Mouse (Mus musculus) kidney, embryonic 15.5 days (tissue): ENCODE results near the gene Flnb. TPM values are rescaled to one million over a fixed set of nuclear protein-coding genes. Genes with fewer than 3 reads are reported as not detected.
A peak's percentile ranks its signal among the peaks of the same experiment; 100 is the strongest.

ENCODE experiments used
- ATAC-seq: fragments of 200-750 bp; cut with Nextera tagmentation; replicated peaks from 2 replicates; pipeline ENCODE4 v1.8.0; 2017; ENCODE audit warnings: moderate TSS enrichment; ENCODE audit not compliant: low FRiP score
- H3K27ac ChIP-seq: fragments of 300-500 bp; sonication (generic); 2 replicates; pipeline ENCODE4 v1.5.1; 2015; ENCODE audit warnings: mild to moderate bottlenecking, inconsistent platforms
- H3K27me3 ChIP-seq: fragments of 300-500 bp; sonication (generic); 2 replicates; pipeline ENCODE4 v1.6.1; 2015; ENCODE audit warnings: inconsistent platforms
- H3K36me3 ChIP-seq: fragments of 300-500 bp; sonication (generic); 2 replicates; pipeline ENCODE4 v1.6.1; 2015; ENCODE audit warnings: inconsistent platforms
- H3K4me1 ChIP-seq: fragments of 300-500 bp; sonication (generic); 2 replicates; pipeline ENCODE4 v1.6.1; 2015; ENCODE audit warnings: inconsistent platforms
- H3K4me2 ChIP-seq: fragments of 300-500 bp; sonication (generic); 2 replicates; pipeline ENCODE4 v1.6.1; 2015; ENCODE audit warnings: moderate library complexity, mild to moderate bottlenecking, inconsistent platforms
- H3K4me3 ChIP-seq: fragments of 300-500 bp; sonication (generic); replicated peaks from 2 replicates; pipeline ENCODE4 v1.5.1; 2015; ENCODE audit warnings: mild to moderate bottlenecking, inconsistent platforms
- H3K9ac ChIP-seq: fragments of 300-500 bp; sonication (generic); 2 replicates; pipeline ENCODE4 v1.6.1; 2015; ENCODE audit warnings: mild to moderate bottlenecking, inconsistent platforms
- H3K9me3 ChIP-seq: fragments of 300-500 bp; sonication (generic); replicated peaks from 2 replicates; pipeline ENCODE4 v1.6.1; 2016; ENCODE audit warnings: inconsistent platforms
- WGBS: fragments of 180-500 bp; shearing (Covaris S2); methylation state at CpG from one replicate; pipeline ENCODE4 v1.1.7; 2015; ENCODE audit warnings: mixed read lengths; 5-methylcytosine and 5-hydroxymethylcytosine counted together
- polyA plus RNA-seq: library from polyadenylated mRNA; unstranded; fragments of >200 nt; fragmentation: Nextera tagmentation; extraction: Ambion mirVana; gene quantifications from 2 replicates; pipeline ENCODE4 v1.2.1, GENCODE M21; 2015

The Flnb gene
- polyA plus RNA-seq, 1 experiment from 2014 or later = 20.6 TPM

DNA sequence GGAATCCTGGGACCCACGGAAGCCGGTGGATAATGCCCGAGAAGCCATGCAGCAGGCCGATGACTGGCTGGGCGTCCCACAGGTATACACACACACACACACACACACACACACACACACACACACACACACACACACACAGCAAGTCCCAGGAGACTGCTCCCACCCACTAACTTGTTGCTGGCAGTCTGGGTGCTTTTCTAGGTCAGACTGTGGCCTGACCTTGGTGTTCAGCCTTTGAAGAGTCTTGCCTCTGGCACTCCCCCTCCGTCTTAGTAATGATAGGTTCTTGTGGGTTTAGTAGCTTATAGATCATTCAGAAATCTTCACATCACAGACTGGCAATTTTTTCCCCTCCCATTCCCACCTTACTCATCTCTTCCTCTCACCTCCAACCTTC is 52.0 kb downstream of the Flnb start:
- H3K27ac ChIP-seq = no peak overlapping the region
- peaks cover 43% of the 10 kb centered on the region for H3K36me3 ChIP-seq
- H3K4me1 ChIP-seq = peaks cover 8% of the 10 kb centered on the region; the same call in 1 of the 2 replicates
- ATAC-seq = no peak
- no peak overlapping the region for H3K4me2 ChIP-seq
- H3K9me3 ChIP-seq = no peaks in the 10 kb centered on the region
- no peak overlapping the region for H3K9ac ChIP-seq
- H3K4me3 ChIP-seq = no peak overlapping the region
- WGBS = 91% methylated on average over 6 of the region's 6 CpGs
- H3K27me3 ChIP-seq = no peaks in the 10 kb centered on the region

DNA sequence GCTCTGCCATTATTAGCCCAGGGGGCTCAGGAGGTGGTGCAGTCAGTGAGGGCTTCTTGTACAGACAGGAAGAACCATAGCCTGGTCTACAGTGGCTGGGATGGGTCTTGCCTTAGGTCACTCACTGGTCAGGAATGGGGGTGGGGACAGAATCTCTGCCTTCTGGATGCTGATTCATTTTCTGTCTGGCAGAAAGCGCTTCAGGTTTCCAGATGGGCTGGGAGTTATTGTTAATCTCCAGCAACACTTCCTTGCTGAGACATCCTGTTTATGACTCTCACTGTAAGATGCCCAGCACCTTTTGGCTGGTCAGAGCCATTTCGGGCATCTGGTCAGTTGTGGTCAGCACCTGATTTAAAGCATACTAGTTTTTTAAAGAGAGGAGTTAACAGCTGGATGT is 55.8 kb downstream of the Flnb start:
- 69% methylated on average over 2 of the region's 2 CpGs for WGBS
- H3K4me1 ChIP-seq = no peaks in the 10 kb centered on the region
- no peak overlapping the region for H3K4me3 ChIP-seq
- H3K36me3 ChIP-seq = peaks cover 52% of the 10 kb centered on the region
- no peak overlapping the region for H3K4me2 ChIP-seq
- no peak overlapping the region for H3K27ac ChIP-seq
- no peak; the same call in 1 of the 2 replicates for ATAC-seq
- no peaks in the 10 kb centered on the region for H3K9me3 ChIP-seq
- no peak overlapping the region for H3K9ac ChIP-seq
- H3K27me3 ChIP-seq = no peaks in the 10 kb centered on the region

DNA sequence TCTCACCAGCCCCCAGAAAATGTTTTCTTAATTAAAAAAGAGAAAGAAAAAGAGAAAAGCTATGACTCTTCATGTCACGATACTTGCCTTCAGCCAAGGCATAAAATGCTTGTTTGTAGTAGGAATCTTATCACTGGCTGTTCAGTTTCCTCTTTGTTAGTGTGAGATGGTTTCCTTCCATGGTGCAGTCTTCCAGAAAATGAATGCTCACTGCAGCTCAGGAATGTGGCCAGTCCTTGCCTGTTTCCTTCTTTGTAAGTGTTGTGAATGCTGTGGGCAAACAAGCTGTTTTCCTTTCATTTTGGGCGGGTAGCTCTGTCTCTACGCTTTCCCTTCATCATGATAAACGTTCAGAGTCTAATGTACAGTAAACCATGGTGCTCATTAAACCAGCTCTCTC is 56.7 kb downstream of the Flnb start:
- H3K27me3 ChIP-seq = no peaks in the 10 kb centered on the region
- no peak overlapping the region for H3K4me2 ChIP-seq
- H3K9me3 ChIP-seq = no peaks in the 10 kb centered on the region
- 53% methylated on average over 4 of the region's 4 CpGs for WGBS
- no peaks in the 10 kb centered on the region for H3K4me1 ChIP-seq
- ATAC-seq = no peak; the same call in 1 of the 2 replicates
- no peak overlapping the region for H3K4me3 ChIP-seq
- H3K9ac ChIP-seq = no peak overlapping the region
- peaks cover 45% of the 10 kb centered on the region for H3K36me3 ChIP-seq
- H3K27ac ChIP-seq = 0 out of 2 replicates have a peak overlapping the region, but pooled peaks have one; percentile 3

DNA sequence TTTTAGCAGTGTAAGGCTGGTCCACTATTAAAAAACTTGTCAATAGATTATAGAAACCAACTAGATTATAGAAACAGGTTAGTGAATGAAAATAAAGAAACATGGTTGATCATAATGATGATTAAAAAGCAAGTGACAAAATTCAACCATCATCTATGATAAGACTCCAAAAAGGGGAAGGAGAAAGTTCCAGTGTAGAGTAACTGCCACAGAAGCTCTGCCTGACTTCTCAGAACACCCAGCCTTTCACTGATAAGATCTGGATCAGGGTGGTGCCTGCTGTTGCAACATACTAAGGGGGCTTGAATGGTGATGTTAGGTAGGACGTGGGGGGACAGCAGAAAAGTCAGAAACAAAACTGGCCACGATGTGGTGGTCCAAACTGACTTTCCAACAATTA is 60.2 kb downstream of the Flnb start:
- no peak overlapping the region for H3K27ac ChIP-seq
- no peak overlapping the region for H3K4me3 ChIP-seq
- no peak overlapping the region for H3K9ac ChIP-seq
- H3K4me1 ChIP-seq = no peaks in the 10 kb centered on the region
- 81% methylated on average over 2 of the region's 2 CpGs for WGBS
- H3K9me3 ChIP-seq = no peaks in the 10 kb centered on the region
- H3K36me3 ChIP-seq = peaks cover 55% of the 10 kb centered on the region
- H3K4me2 ChIP-seq = no peak overlapping the region
- no peak for ATAC-seq
- H3K27me3 ChIP-seq = no peaks in the 10 kb centered on the region

DNA sequence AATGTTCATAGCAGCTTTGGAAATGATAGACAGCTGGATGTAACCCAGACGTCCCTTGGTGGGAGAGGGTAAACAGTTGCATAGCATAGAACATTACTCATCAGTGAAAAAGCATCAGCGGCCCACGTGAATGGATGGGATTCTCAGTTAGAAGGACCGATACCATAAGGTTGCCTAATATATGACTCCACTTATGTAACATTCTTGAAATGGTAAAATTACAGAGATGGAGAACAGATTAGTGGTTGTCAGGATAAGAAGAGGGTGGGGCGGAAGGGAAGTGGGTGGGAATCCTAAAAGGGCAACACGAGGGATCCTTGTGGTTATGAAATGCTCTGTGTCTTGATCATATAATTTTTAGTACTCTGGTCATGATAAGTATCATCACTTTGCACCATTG is 62.6 kb downstream of the Flnb start:
- Histone ChIP-seq H3K36me3 (peaks cover 59% of the 10 kb centered on the region), H3K4me3 (no peak overlapping the region), H3K27ac (no peak overlapping the region), H3K4me1 (no peaks in the 10 kb centered on the region), H3K9ac (no peak overlapping the region), H3K27me3 (no peaks in the 10 kb centered on the region), H3K9me3 (no peaks in the 10 kb centered on the region), H3K4me2 (no peak overlapping the region)
- 93% methylated on average over 6 of the region's 6 CpGs for WGBS
- ATAC-seq = no peak

DNA sequence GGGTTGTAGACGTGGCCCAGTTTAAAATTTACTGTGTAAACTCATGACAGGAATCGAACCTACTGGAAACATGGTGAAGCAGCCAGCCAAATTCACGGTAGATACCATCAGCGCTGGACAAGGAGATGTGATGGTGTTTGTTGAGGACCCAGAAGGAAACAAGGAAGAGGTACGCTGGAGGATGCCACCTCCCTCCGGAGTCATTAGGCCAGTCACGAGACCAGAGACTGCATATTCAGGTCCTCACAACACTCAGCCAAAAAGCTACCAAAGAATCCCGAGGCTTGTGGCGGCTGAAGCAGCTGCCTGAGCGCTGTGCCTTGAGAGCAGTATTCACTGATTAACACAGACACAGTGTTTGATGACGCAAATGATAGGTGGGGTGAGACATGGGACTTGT is 63.8 kb downstream of the Flnb start:
- H3K27me3 ChIP-seq = no peaks in the 10 kb centered on the region
- H3K9ac ChIP-seq = no peak overlapping the region
- peaks cover 61% of the 10 kb centered on the region for H3K36me3 ChIP-seq
- H3K4me1 ChIP-seq = no peaks in the 10 kb centered on the region
- no peak for ATAC-seq
- no peaks in the 10 kb centered on the region for H3K9me3 ChIP-seq
- no peak overlapping the region for H3K4me2 ChIP-seq
- 89% methylated on average over 11 of the region's 11 CpGs for WGBS
- no peak overlapping the region for H3K4me3 ChIP-seq
- H3K27ac ChIP-seq = no peak overlapping the region

DNA sequence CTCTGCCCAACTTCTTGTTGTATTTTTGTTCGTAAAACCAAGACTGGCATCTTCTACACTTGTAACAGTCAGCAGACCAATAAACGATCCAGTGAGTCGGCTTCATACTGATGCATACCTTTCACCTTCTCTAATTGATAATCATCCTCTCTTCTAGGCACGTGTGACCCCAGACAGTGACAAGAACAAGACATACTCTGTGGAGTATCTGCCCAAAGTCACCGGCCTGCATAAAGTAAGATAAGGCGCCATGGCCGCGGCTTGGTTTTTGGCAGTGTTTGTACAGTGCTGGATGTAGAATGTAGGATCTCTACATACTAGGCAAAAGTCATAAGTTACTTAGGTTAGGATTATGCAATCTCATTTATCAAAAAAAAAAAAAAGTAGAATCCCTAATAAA is 64.3 kb downstream of the Flnb start:
- no peak for ATAC-seq
- peaks cover 66% of the 10 kb centered on the region for H3K36me3 ChIP-seq
- H3K27ac ChIP-seq = no peak overlapping the region
- no peak overlapping the region for H3K4me3 ChIP-seq
- H3K9ac ChIP-seq = no peak overlapping the region
- no peaks in the 10 kb centered on the region for H3K9me3 ChIP-seq
- 92% methylated on average over 8 of the region's 8 CpGs for WGBS
- no peak overlapping the region for H3K4me2 ChIP-seq
- no peaks in the 10 kb centered on the region for H3K27me3 ChIP-seq
- no peaks in the 10 kb centered on the region for H3K4me1 ChIP-seq

DNA sequence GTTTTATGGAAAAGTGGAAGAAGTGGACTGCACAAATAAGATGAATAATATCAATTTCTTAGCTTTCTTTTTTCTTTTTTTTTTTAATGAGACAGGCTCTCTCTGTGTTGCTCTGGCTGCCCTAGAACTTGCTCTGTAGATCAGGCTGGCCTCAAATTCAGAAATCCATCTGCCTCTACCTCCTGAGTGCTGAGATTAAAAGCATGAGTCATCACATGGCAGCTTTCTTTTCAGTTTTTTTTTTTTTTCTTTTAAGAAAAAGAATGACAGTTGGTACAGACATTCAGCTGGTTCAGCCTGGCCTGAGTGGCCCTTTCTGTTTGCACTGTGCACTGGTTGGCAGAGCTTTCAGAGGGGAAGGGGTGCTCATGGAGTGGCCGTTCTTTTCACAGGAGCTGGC is 66.4 kb downstream of the Flnb start:
- Histone ChIP-seq H3K4me3 (no peak overlapping the region), H3K4me2 (no peak overlapping the region), H3K27ac (no peak overlapping the region), H3K9ac (no peak overlapping the region), H3K9me3 (no peaks in the 10 kb centered on the region), H3K36me3 (peaks cover 80% of the 10 kb centered on the region), H3K4me1 (peaks cover 11% of the 10 kb centered on the region), H3K27me3 (no peaks in the 10 kb centered on the region)
- WGBS = 76% methylated on average over 1 of the region's 1 CpGs
- no peak for ATAC-seq

DNA sequence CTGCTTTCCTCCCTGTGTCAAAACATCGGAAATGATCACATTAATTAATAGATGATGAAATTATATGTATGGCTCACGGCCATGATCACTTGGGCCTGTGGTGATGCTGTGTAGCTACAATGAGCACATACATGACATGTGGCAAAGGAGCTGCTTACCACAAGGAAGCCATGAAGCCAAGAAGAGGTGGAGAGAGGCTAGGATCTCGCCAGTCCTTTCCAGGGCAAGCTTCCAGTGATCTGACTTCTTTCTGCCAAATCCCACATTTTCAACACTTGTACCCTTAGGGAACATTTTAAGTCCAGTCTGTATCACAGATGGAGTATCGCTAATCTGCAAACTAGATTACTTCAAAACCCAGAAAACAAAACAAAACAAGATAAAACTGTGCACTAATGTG is 67.1 kb downstream of the Flnb start:
- 88% methylated on average over 4 of the region's 4 CpGs for WGBS
- peaks cover 16% of the 10 kb centered on the region for H3K4me1 ChIP-seq
- ATAC-seq = no peak
- H3K4me3 ChIP-seq = no peak overlapping the region
- no peaks in the 10 kb centered on the region for H3K27me3 ChIP-seq
- peaks cover 83% of the 10 kb centered on the region for H3K36me3 ChIP-seq
- H3K9ac ChIP-seq = no peak overlapping the region
- no peaks in the 10 kb centered on the region for H3K9me3 ChIP-seq
- H3K4me2 ChIP-seq = no peak overlapping the region
- H3K27ac ChIP-seq = no peak overlapping the region

DNA sequence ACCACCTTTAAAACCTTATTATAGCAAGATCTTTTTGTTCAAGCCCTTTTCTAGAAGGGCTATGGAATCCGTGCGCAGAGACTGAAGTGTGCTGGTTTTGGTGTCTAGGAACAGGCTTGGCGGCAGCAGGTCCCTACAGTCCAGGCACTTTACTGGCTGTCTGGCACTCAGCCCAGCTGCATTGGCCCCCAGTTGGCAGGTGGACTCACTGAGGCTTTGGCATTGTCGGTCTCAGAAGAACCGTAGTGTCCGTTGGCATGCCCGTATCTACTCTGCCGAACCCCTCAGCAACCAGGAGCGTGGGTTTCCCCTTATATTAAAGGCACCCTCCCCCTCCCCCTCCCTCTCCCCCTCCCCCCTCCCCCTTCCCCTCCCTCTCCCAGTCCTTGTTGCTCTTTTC is 67.8 kb downstream of the Flnb start:
- H3K9ac ChIP-seq = no peak overlapping the region
- no peaks in the 10 kb centered on the region for H3K9me3 ChIP-seq
- H3K36me3 ChIP-seq = peaks cover 82% of the 10 kb centered on the region
- no peak for ATAC-seq
- no peaks in the 10 kb centered on the region for H3K27me3 ChIP-seq
- peaks cover 19% of the 10 kb centered on the region for H3K4me1 ChIP-seq
- H3K27ac ChIP-seq = no peak overlapping the region
- WGBS = 91% methylated on average over 9 of the region's 9 CpGs
- no peak overlapping the region for H3K4me3 ChIP-seq
- no peak overlapping the region for H3K4me2 ChIP-seq

DNA sequence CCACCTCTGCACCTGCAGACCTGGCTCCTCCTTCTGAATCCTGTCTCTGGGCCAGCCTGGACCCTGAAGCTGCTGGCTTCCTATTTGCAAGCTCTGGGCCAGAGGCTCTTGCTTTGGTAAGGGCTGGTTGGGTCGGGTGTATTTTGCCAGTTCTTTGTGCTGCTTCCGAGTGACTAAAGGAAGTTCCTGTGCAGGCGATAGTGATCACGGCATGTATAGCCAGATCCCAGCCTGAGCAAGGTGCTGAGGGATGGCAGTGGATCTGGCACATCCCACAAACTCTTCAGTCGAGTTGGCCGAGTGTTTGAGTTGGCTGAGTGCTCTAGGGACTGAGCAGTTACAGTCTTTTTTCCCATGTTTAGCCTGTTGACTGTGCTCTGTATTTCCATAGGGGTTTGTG is 68.3 kb downstream of the Flnb start:
- H3K4me3 ChIP-seq = no peak overlapping the region
- H3K9ac ChIP-seq = no peak overlapping the region
- H3K27me3 ChIP-seq = no peaks in the 10 kb centered on the region
- no peak overlapping the region for H3K4me2 ChIP-seq
- no peaks in the 10 kb centered on the region for H3K9me3 ChIP-seq
- H3K4me1 ChIP-seq = peaks cover 22% of the 10 kb centered on the region
- 89% methylated on average over 6 of the region's 6 CpGs for WGBS
- ATAC-seq = no peak
- peaks cover 83% of the 10 kb centered on the region for H3K36me3 ChIP-seq
- H3K27ac ChIP-seq = no peak overlapping the region

DNA sequence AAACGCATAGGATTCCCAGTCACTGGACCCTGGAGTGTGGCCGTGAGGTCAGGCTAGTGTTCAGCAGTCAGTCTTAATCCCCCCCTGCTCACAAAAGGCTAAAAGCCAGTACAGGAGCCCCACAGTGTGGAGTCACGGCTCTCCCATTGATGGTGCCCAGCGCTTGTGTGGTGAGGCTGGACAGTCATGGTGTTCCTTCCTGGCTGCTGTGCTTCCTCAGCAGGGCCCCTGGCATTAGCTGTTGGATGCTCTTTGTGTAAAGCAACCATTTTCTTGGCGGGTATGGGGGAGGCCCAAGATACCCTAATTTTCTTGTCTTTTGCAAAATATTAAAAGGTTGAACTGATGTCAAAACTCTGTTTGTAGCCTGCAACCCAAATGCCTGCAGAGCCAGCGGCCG is 69.4 kb downstream of the Flnb start:
- no peak overlapping the region for H3K4me2 ChIP-seq
- no peak overlapping the region for H3K4me3 ChIP-seq
- no peak for ATAC-seq
- no peak overlapping the region for H3K9ac ChIP-seq
- WGBS = 92% methylated on average over 7 of the region's 7 CpGs
- peaks cover 22% of the 10 kb centered on the region for H3K4me1 ChIP-seq
- H3K27me3 ChIP-seq = no peaks in the 10 kb centered on the region
- no peak overlapping the region for H3K27ac ChIP-seq
- H3K36me3 ChIP-seq = peaks cover 79% of the 10 kb centered on the region
- no peaks in the 10 kb centered on the region for H3K9me3 ChIP-seq

DNA sequence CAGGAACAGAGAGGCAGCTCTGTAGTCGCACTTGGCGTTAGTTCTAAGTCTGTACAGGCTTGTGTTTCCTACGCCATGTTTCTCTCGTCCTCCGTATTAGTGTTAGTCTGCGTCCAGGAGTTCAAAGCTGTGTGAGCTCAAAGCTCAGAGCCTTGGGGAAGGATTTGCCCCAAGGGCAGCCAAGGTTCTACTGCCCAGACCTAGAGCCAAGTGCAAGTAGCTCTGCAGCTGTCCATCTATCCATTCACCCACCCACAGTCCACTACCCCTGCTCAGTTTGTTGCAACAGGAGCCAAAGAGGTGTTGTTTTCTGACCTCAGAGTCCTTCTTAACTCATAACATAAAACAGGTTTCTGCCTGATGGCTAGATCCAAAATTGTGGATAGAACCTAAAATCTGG is 70.5 kb downstream of the Flnb start:
- Histone ChIP-seq H3K4me3 (no peak overlapping the region), H3K9ac (no peak overlapping the region), H3K4me2 (no peak overlapping the region), H3K27ac (peak overlapping the region; percentile 73), H3K27me3 (no peaks in the 10 kb centered on the region), H3K36me3 (peaks cover 81% of the 10 kb centered on the region), H3K4me1 (peaks cover 22% of the 10 kb centered on the region), H3K9me3 (no peaks in the 10 kb centered on the region)
- 86% methylated on average over 6 of the region's 6 CpGs for WGBS
- no peak for ATAC-seq
